Mouse (Mus musculus) stomach, postnatal 0 days (tissue): ENCODE data around the gene Bmp6. TPM values are rescaled to one million over a fixed set of nuclear protein-coding genes. Genes with fewer than 3 reads are reported as not detected.

Experiments used
- ATAC-seq: fragments of 200-750 bp; cut with Nextera tagmentation; 2 replicates; pipeline ENCODE4 v1.8.0; 2017; ENCODE audit not compliant: low FRiP score, low TSS enrichment
- DNase-seq: peaks from one replicate; pipeline ENCODE4 v3.0.0-alpha.2; 2016; ENCODE audit warnings: low spot score
- H3K27ac ChIP-seq: fragments of 300-500 bp; sonication (generic); replicated peaks from 2 replicates; pipeline ENCODE4 v1.5.1; 2014; ENCODE audit warnings: mild to moderate bottlenecking, control low read depth
- H3K27me3 ChIP-seq: fragments of 300-500 bp; sonication (generic); 2 replicates; pipeline ENCODE4 v1.6.1; 2014; ENCODE audit warnings: low read length; ENCODE audit not compliant: control insufficient read depth, insufficient read depth
- H3K36me3 ChIP-seq: fragments of 300-500 bp; sonication (generic); 2 replicates; pipeline ENCODE4 v1.6.1; 2014; ENCODE audit warnings: low read length, mixed read lengths; ENCODE audit not compliant: control insufficient read depth, insufficient read depth
- H3K4me1 ChIP-seq: fragments of 300-500 bp; sonication (generic); replicated peaks from 2 replicates; pipeline ENCODE4 v1.6.1; 2014; ENCODE audit warnings: antibody characterized with exemption; ENCODE audit not compliant: control insufficient read depth, insufficient read depth
- H3K4me2 ChIP-seq: fragments of 300-500 bp; sonication (generic); replicated peaks from 2 replicates; pipeline ENCODE4 v1.6.1; 2014; ENCODE audit warnings: low read depth, mild to moderate bottlenecking, control low read depth, moderate library complexity
- H3K4me3 ChIP-seq: fragments of 300-500 bp; sonication (generic); 2 replicates; pipeline ENCODE4 v1.5.1; 2014; ENCODE audit warnings: low read depth, low read length, control low read depth
- H3K9ac ChIP-seq: fragments of 300-500 bp; sonication (generic); 2 replicates; pipeline ENCODE4 v1.6.1; 2014; ENCODE audit warnings: mild to moderate bottlenecking, low read length, control low read depth, mixed read lengths
- H3K9me3 ChIP-seq: fragments of 300-500 bp; sonication (generic); 2 replicates; pipeline ENCODE4 v1.6.1; 2016; ENCODE audit warnings: low read length; ENCODE audit not compliant: control insufficient read depth
- CTCF ChIP-seq: IDR thresholded peaks from 2 replicates; pipeline ENCODE4 v1.5.1; 2016; ENCODE audit warnings: antibody characterized with exemption, low read depth, mild to moderate bottlenecking, moderate library complexity
- EP300 ChIP-seq: optimal IDR thresholded peaks from 2 replicates; pipeline ENCODE3; 2016; ENCODE audit warnings: antibody characterized with exemption
- WGBS: fragments of 180-500 bp; shearing (Covaris S2); extraction: QIAGEN DNeasy Blood & Tissue Kit; methylation state at CpG from one replicate; pipeline ENCODE4 v1.1.7; 2014; 5-methylcytosine and 5-hydroxymethylcytosine counted together
- polyA plus RNA-seq: library from polyadenylated mRNA; unstranded; fragments of >200 nt; fragmentation: Nextera tagmentation; extraction: Ambion mirVana; gene quantifications from 2 replicates; pipeline ENCODE4 v1.2.1, GENCODE M21; 2015

Bmp6 gene
- polyA plus RNA-seq, 1 experiment from 2014 or later = 1.6 TPM

DNA sequence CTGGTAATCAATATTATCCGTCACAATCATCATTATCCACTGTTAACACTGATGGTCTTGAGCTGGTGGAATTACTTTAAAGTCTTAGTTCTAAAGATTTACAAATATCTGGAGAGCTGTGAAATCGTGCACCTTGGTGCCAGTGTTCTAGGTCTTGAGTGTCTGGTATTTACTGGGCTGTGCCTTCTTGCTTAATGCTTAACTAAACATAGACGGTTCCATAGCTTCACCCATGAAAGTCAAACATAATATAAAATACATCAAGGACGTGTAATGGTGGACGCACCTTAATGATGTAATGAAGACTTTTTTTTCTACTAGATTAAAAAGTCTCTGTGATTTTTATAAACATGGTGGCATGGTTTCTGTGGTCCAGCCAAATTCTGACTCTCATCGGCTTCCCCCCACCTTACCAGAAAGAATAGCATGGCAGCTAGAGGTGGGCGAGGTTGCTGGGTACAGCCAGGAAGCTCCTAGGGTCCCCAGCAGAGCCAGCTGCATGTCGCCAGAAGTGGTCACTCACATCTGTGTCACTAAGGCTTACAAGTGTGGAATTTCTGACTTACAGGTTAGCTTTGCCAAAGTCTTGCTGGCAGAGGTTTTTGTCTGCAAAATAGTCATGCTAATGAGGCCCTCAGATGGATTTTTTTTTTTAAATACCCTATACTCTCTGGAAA lies 200.0 kb downstream of the Bmp6 start:
- Histone ChIP-seq H3K4me2 (no peak overlapping the region), H3K9me3 (no peaks in the 10 kb centered on the region), H3K4me3 (no peak overlapping the region), H3K27ac (no peak overlapping the region), H3K27me3 (no peaks in the 10 kb centered on the region), H3K36me3 (no peaks in the 10 kb centered on the region), H3K9ac (no peak overlapping the region), H3K4me1 (no peaks in the 10 kb centered on the region)
- 63% methylated on average over 8 of the region's 8 CpGs for WGBS
- TF ChIP-seq CTCF (no peak), EP300 (no peak)
- DNase-seq = no peak
- ATAC-seq = 0 out of 2 replicates have a peak, but pooled peaks have one; percentile 53

DNA sequence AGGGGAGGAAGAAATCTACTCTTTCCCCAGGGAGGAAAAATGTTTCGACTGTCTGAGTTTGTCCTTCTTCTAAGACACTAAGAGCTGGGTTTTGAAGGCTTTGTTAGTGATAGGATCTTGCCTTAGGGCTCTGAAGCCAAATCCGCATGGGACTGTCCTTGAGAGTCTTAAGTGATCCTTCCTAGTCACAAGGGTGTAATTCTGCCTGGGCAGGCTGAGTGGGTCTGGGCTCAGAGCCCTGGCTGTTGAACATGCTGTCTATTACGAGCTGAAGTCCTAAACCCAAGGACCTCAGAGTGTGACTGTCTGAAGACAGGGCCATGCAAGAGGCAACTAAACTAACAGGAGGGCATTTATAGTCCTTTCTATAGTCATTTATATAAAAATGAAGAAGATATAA lies 200.6 kb downstream of the Bmp6 start:
- TF ChIP-seq CTCF (no peak), EP300 (no peak)
- no peak for DNase-seq

DNA sequence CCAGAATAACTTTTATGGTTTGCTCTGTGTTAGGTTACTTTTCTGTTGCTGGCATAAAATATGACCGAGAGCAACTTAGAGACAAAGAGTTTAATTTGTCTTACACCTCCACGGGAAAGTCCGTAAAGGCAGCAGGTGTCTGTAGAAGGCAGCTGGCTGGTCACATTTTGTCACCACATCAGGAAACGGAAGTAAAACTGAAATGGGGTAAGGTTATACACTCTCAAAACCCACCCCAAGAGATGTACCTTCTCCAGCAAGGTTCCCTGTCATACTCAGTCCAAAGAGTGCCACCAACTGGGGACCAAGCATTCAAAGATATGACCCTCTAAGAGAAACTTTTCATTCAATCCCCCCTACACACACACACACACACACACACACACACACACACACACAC lies 201.8 kb downstream of the Bmp6 start:
- H3K4me2 ChIP-seq = no peak overlapping the region
- no peak overlapping the region for H3K9ac ChIP-seq
- no peak for DNase-seq
- TF ChIP-seq CTCF (no peak), EP300 (no peak)
- no peaks in the 10 kb centered on the region for H3K36me3 ChIP-seq
- H3K4me1 ChIP-seq = no peaks in the 10 kb centered on the region
- H3K27me3 ChIP-seq = no peaks in the 10 kb centered on the region
- H3K27ac ChIP-seq = no peak overlapping the region
- WGBS = 83% methylated on average over 4 of the region's 4 CpGs
- no peaks in the 10 kb centered on the region for H3K9me3 ChIP-seq
- no peak overlapping the region for H3K4me3 ChIP-seq
- no peak for ATAC-seq

More for the DNA sequence above, 200.6 kb downstream of the Bmp6 start:
- no peaks in the 10 kb centered on the region for H3K27me3 ChIP-seq
- no peak overlapping the region for H3K27ac ChIP-seq
- ATAC-seq = no peak
- H3K4me1 ChIP-seq = no peaks in the 10 kb centered on the region
- H3K4me2 ChIP-seq = no peak overlapping the region
- no peak overlapping the region for H3K9ac ChIP-seq
- no peak overlapping the region for H3K4me3 ChIP-seq
- no peaks in the 10 kb centered on the region for H3K36me3 ChIP-seq
- 70% methylated on average over 3 of the region's 3 CpGs for WGBS
- no peaks in the 10 kb centered on the region for H3K9me3 ChIP-seq

DNA sequence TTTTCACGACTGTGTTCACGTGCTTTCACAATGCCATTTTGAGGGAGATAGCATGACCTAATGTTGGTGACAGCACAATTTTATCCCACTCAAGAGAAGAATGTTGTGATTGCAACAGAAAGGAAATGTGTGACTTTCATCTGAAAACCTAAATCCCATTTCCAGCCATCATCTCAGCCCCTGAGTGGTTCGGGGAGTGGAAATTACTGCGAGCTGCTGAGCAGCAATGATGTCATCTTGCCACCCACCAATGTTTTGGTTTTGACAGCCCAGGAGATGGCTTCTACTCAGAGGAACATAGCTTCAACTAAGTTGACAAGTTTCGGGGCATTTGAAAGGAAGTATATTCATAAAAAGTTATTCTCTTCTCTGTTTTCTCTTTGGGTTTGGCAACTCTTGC lies 202.8 kb downstream of the Bmp6 start:
- Histone ChIP-seq H3K4me3 (no peak overlapping the region), H3K9ac (no peak overlapping the region), H3K27me3 (no peaks in the 10 kb centered on the region), H3K27ac (no peak overlapping the region), H3K4me1 (no peaks in the 10 kb centered on the region), H3K36me3 (no peaks in the 10 kb centered on the region), H3K9me3 (no peaks in the 10 kb centered on the region), H3K4me2 (no peak overlapping the region)
- DNase-seq (no peak), ATAC-seq (no peak)
- TF ChIP-seq CTCF (no peak), EP300 (no peak)
- WGBS = 73% methylated on average over 5 of the region's 5 CpGs

DNA sequence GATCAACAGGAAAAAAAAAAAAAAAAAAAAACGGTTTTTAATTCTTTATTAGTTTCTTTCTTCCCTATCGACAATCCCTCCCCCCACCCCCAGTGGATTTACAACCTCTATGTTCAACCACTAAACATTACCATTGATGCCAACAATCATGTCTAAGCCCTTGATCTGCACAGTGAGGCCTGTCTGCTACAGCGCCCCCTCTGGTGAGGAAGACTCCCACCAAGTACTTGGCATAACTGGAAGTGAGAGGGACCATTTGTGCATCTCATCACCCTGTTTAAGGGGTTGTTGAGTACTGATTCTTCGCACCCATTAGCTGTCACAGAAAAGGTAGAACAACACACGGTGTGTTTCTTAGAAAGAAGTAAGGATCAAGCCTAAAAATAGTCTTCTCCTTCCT lies 203.8 kb downstream of the Bmp6 start:
- Histone ChIP-seq H3K4me3 (no peak overlapping the region), H3K36me3 (no peaks in the 10 kb centered on the region), H3K27me3 (no peaks in the 10 kb centered on the region), H3K9ac (no peak overlapping the region), H3K9me3 (no peaks in the 10 kb centered on the region), H3K4me2 (no peak overlapping the region), H3K4me1 (no peaks in the 10 kb centered on the region), H3K27ac (no peak overlapping the region)
- ATAC-seq = no peak
- no peak for DNase-seq
- WGBS = 75% methylated on average over 5 of the region's 5 CpGs
- TF ChIP-seq EP300 (no peak), CTCF (peak; percentile 34)

Other genes starting within 250 kb of the Bmp6 start
- 36.1 and 36.5 TPM in 2 replicates for gene Dsp, start 193.8 kb upstream of the Bmp6 start, polyA plus RNA-seq
- gene Snrnp48, start 140.2 kb upstream of the Bmp6 start, polyA plus RNA-seq = 18.1 and 19.4 TPM in 2 replicates
- gene Txndc5, start 183.7 kb downstream of the Bmp6 start, polyA plus RNA-seq = 181 and 183 TPM in 2 replicates